Mouse (Mus musculus): ENCODE measurements around the gene Rtraf. TPM values are rescaled to one million over a fixed set of nuclear protein-coding genes. Genes with fewer than 3 reads are reported as not detected.

Rtraf gene
- polyA plus RNA-seq, 1 experiment from 2014 or later = 58.5 TPM

DNA sequence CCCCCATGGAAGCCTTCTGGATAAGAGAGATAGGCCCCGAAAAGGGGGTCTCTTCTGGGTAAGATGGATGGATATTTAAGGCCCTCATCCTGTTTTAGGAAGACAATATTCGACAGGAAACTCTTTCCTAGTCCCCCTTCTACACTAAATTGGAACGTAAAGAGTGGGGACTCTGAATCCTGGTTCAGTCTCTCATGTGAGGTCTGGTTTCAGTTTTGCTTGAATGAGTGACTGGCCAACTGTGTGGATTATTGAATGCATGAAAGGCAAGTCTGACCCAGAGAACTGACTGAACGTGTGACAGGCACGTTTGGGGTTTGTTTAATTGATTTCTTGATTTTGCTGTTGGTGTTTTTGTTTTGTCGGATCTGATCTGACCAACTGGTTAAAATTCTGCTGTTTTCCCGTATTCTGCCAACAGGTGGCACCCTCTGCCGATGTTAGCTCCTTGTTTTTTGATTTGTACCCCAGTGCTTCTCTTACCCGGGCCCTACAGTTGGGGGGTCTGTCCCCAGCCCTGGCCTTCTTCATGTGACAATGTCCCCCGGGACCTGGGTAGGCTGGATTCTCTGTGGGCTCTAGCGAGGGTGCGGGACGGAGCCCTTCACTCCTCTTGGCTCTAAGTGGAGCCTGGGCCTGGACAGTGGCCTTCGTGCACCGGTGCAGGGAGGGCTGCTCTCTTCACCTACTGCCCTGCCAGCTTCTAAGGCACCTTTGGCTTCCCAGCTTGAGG, 16.1 kb upstream of the Rtraf start:
- WGBS (ENCODE audit: insufficient replicate concordance) = 26% methylated on average over 15 of the region's 15 CpGs
- no peak for ATAC-seq (ENCODE audit: low read depth)
- H3K4me2 ChIP-seq (ENCODE audit: low read depth, low read length) = peak overlapping the region; percentile 46
- H3K9ac ChIP-seq (ENCODE audit: low read depth, low read length) = peak overlapping the region; percentile 44; the same call in 1 of the 2 replicates
- H3K4me3 ChIP-seq (ENCODE audit: low read depth, low read length) = peak overlapping the region; percentile 44
- no peak overlapping the region for H3K27ac ChIP-seq (ENCODE audit: low read length)
- no peaks in the 10 kb centered on the region; the same call in 1 of the 2 replicates for H3K4me1 ChIP-seq (ENCODE audit: control insufficient read depth, low read depth, low read length)
- no peaks in the 10 kb centered on the region for H3K36me3 ChIP-seq (ENCODE audit: control insufficient read depth, insufficient read depth)
- no peaks in the 10 kb centered on the region for H3K27me3 ChIP-seq (ENCODE audit: control insufficient read depth, insufficient read depth, low read depth, low read length)
- no peaks in the 10 kb centered on the region for H3K9me3 ChIP-seq (replicated peaks; ENCODE audit: control insufficient read depth, low read length)

DNA sequence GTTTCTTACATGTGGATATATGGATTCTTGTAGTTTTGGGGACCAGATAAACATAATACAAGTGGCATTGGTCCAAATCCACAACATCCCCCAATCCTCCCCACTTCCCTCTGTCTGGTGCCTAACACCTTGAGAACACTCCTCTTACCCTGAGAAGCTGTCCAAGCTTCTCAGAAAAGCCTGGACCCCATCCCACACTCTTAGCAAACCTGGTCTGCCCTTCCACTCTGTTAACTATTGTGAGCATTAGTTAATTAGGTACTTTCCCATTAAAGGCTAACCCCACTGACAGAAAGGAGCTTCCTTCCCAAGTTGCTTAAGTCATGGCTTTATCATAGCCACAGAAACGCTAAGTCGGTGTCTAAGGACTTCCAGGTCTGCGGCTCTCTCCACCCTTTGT, 12.7 kb upstream of the Rtraf start:
- no peak for ATAC-seq (ENCODE audit: low read depth)
- WGBS (ENCODE audit: insufficient replicate concordance) = 67% methylated on average over 3 of the region's 3 CpGs

DNA sequence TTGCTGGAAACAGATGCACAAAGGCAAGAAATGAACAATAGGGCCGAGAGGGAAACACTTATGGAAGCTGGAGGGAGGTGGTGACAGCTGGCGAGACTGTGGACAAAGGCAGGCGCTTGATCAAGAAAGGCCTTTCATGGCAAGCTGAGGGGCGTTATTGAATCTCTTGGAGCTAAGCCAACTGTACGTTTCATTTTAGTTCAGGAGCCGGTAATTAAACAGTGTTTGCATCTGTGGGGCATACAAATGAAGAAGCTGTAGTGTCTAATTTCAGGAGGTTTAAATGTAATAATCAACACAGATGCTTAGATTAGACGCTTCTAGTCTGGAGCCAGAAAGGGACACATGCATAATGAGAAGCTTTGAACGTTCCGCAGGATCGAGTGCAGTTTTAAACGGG, 1.9 kb upstream of the Rtraf start:
- H3K9ac ChIP-seq (ENCODE audit: low read depth, low read length) = no peak overlapping the region
- peaks cover 4% of the 10 kb centered on the region for H3K4me1 ChIP-seq (ENCODE audit: control insufficient read depth, low read depth, low read length)
- 73% methylated on average over 11 of the region's 11 CpGs for WGBS (ENCODE audit: insufficient replicate concordance)
- peaks cover 9% of the 10 kb centered on the region for H3K36me3 ChIP-seq (ENCODE audit: control insufficient read depth, insufficient read depth)
- no peak for ATAC-seq (ENCODE audit: low read depth)
- H3K27ac ChIP-seq (ENCODE audit: low read length) = no peak overlapping the region
- no peak overlapping the region for H3K4me3 ChIP-seq (ENCODE audit: low read depth, low read length)
- no peaks in the 10 kb centered on the region for H3K27me3 ChIP-seq (ENCODE audit: control insufficient read depth, insufficient read depth, low read depth, low read length)
- H3K9me3 ChIP-seq (replicated peaks; ENCODE audit: control insufficient read depth, low read length) = no peaks in the 10 kb centered on the region
- H3K4me2 ChIP-seq (ENCODE audit: low read depth, low read length) = no peak overlapping the region

More for the DNA sequence above, 12.7 kb upstream of the Rtraf start:
- Histone ChIP-seq H3K4me1 (ENCODE audit: control insufficient read depth, low read depth, low read length) (no peaks in the 10 kb centered on the region; the same call in 1 of the 2 replicates), H3K9me3 (replicated peaks; ENCODE audit: control insufficient read depth, low read length) (no peaks in the 10 kb centered on the region), H3K27ac (ENCODE audit: low read length) (no peak overlapping the region), H3K27me3 (ENCODE audit: control insufficient read depth, insufficient read depth, low read depth, low read length) (no peaks in the 10 kb centered on the region), H3K4me3 (ENCODE audit: low read depth, low read length) (no peak overlapping the region), H3K4me2 (ENCODE audit: low read depth, low read length) (no peak overlapping the region), H3K36me3 (ENCODE audit: control insufficient read depth, insufficient read depth) (no peaks in the 10 kb centered on the region), H3K9ac (ENCODE audit: low read depth, low read length) (no peak overlapping the region)

GRCm38 (mm10) chr14:19821686-19822085, 1.9 kb downstream of the Rtraf start:
- no peak for ATAC-seq (ENCODE audit: low read depth)
- no peaks in the 10 kb centered on the region for H3K27me3 ChIP-seq (ENCODE audit: control insufficient read depth, insufficient read depth, low read depth, low read length)
- H3K36me3 ChIP-seq (ENCODE audit: control insufficient read depth, insufficient read depth) = peaks cover 11% of the 10 kb centered on the region
- H3K9ac ChIP-seq (ENCODE audit: low read depth, low read length) = no peak overlapping the region
- 87% methylated on average over 5 of the region's 5 CpGs for WGBS (ENCODE audit: insufficient replicate concordance)
- no peak overlapping the region for H3K4me3 ChIP-seq (ENCODE audit: low read depth, low read length)
- H3K4me2 ChIP-seq (ENCODE audit: low read depth, low read length) = no peak overlapping the region
- H3K27ac ChIP-seq (ENCODE audit: low read length) = no peak overlapping the region
- H3K9me3 ChIP-seq (replicated peaks; ENCODE audit: control insufficient read depth, low read length) = no peaks in the 10 kb centered on the region
- H3K4me1 ChIP-seq (ENCODE audit: control insufficient read depth, low read depth, low read length) = peaks cover 4% of the 10 kb centered on the region

- H3K9ac ChIP-seq (ENCODE audit: low read depth, low read length) = no peak overlapping the region
- no peaks in the 10 kb centered on the region for H3K9me3 ChIP-seq (replicated peaks; ENCODE audit: control insufficient read depth, low read length)
- H3K4me3 ChIP-seq (ENCODE audit: low read depth, low read length) = no peak overlapping the region
- H3K4me2 ChIP-seq (ENCODE audit: low read depth, low read length) = no peak overlapping the region
- H3K27me3 ChIP-seq (ENCODE audit: control insufficient read depth, insufficient read depth, low read depth, low read length) = no peaks in the 10 kb centered on the region
- peaks cover 24% of the 10 kb centered on the region for H3K36me3 ChIP-seq (ENCODE audit: control insufficient read depth, insufficient read depth)
- ATAC-seq (ENCODE audit: low read depth) = no peak
- peaks cover 4% of the 10 kb centered on the region for H3K4me1 ChIP-seq (ENCODE audit: control insufficient read depth, low read depth, low read length)
- H3K27ac ChIP-seq (ENCODE audit: low read length) = no peak overlapping the region
- WGBS (ENCODE audit: insufficient replicate concordance) = 6% methylated on average over 1 of the region's 1 CpGs
Measured at GRCm38 (mm10) chr14:19817949-19818348, 5.7 kb downstream of the Rtraf start.

GRCm38 (mm10) chr14:19813061-19813460, 10.6 kb downstream of the Rtraf start:
- H3K4me3 ChIP-seq (ENCODE audit: low read depth, low read length) = no peak overlapping the region
- H3K9me3 ChIP-seq (replicated peaks; ENCODE audit: control insufficient read depth, low read length) = no peaks in the 10 kb centered on the region
- no peaks in the 10 kb centered on the region for H3K4me1 ChIP-seq (ENCODE audit: control insufficient read depth, low read depth, low read length)
- no peak overlapping the region for H3K9ac ChIP-seq (ENCODE audit: low read depth, low read length)
- ATAC-seq (ENCODE audit: low read depth) = no peak
- H3K27ac ChIP-seq (ENCODE audit: low read length) = no peak overlapping the region
- H3K27me3 ChIP-seq (ENCODE audit: control insufficient read depth, insufficient read depth, low read depth, low read length) = no peaks in the 10 kb centered on the region
- no peak overlapping the region for H3K4me2 ChIP-seq (ENCODE audit: low read depth, low read length)
- H3K36me3 ChIP-seq (ENCODE audit: control insufficient read depth, insufficient read depth) = peaks cover 16% of the 10 kb centered on the region
- 86% methylated on average over 2 of the region's 2 CpGs for WGBS (ENCODE audit: insufficient replicate concordance)

DNA sequence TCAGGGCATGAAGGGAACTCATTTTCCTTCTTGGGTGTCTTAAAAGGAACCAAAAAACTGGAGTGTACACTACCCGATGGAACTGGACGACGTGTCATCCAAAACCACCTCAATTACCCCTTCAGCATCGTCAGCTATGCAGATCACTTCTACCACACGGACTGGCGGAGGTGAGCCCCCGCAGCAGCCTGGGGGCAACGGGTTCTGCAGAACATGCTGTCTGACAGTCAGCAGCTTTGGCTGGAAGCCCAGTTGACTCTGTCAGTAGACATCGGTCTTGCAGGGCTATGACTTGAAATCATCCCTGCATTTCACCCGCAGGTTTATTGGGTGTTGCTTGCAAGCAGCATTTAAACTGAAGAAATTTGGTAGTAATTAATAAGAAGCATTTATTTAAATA, 13.7 kb downstream of the Rtraf start:
- H3K36me3 ChIP-seq (ENCODE audit: control insufficient read depth, insufficient read depth) = no peaks in the 10 kb centered on the region; the same call in 1 of the 2 replicates
- no peak overlapping the region for H3K9ac ChIP-seq (ENCODE audit: low read depth, low read length)
- no peaks in the 10 kb centered on the region for H3K4me1 ChIP-seq (ENCODE audit: control insufficient read depth, low read depth, low read length)
- ATAC-seq (ENCODE audit: low read depth) = no peak
- H3K4me2 ChIP-seq (ENCODE audit: low read depth, low read length) = no peak overlapping the region
- WGBS (ENCODE audit: insufficient replicate concordance) = 71% methylated on average over 10 of the region's 10 CpGs
- H3K4me3 ChIP-seq (ENCODE audit: low read depth, low read length) = no peak overlapping the region
- no peaks in the 10 kb centered on the region for H3K27me3 ChIP-seq (ENCODE audit: control insufficient read depth, insufficient read depth, low read depth, low read length)
- no peaks in the 10 kb centered on the region for H3K9me3 ChIP-seq (replicated peaks; ENCODE audit: control insufficient read depth, low read length)
- no peak overlapping the region for H3K27ac ChIP-seq (ENCODE audit: low read length)

- Histone ChIP-seq H3K27me3 (ENCODE audit: control insufficient read depth, insufficient read depth, low read depth, low read length) (no peaks in the 10 kb centered on the region), H3K4me3 (ENCODE audit: low read depth, low read length) (no peak overlapping the region), H3K36me3 (ENCODE audit: control insufficient read depth, insufficient read depth) (no peaks in the 10 kb centered on the region; the same call in 1 of the 2 replicates), H3K9ac (ENCODE audit: low read depth, low read length) (no peak overlapping the region), H3K27ac (ENCODE audit: low read length) (no peak overlapping the region), H3K4me2 (ENCODE audit: low read depth, low read length) (no peak overlapping the region), H3K4me1 (ENCODE audit: control insufficient read depth, low read depth, low read length) (peaks cover 6% of the 10 kb centered on the region), H3K9me3 (replicated peaks; ENCODE audit: control insufficient read depth, low read length) (no peaks in the 10 kb centered on the region)
- WGBS (ENCODE audit: insufficient replicate concordance) = 68% methylated on average over 2 of the region's 2 CpGs
- ATAC-seq (ENCODE audit: low read depth) = no peak; the same call in 1 of the 2 replicates
Measured at GRCm38 (mm10) chr14:19807858-19808257, 15.8 kb downstream of the Rtraf start.

GRCm38 (mm10) chr14:19807339-19807738, 16.3 kb downstream of the Rtraf start:
- H3K27me3 ChIP-seq (ENCODE audit: control insufficient read depth, insufficient read depth, low read depth, low read length) = no peaks in the 10 kb centered on the region
- no peak for ATAC-seq (ENCODE audit: low read depth)
- WGBS (ENCODE audit: insufficient replicate concordance) = 59% methylated on average over 3 of the region's 3 CpGs
- no peak overlapping the region for H3K4me2 ChIP-seq (ENCODE audit: low read depth, low read length)
- peaks cover 6% of the 10 kb centered on the region for H3K4me1 ChIP-seq (ENCODE audit: control insufficient read depth, low read depth, low read length)
- H3K9me3 ChIP-seq (replicated peaks; ENCODE audit: control insufficient read depth, low read length) = no peaks in the 10 kb centered on the region
- no peaks in the 10 kb centered on the region; the same call in 1 of the 2 replicates for H3K36me3 ChIP-seq (ENCODE audit: control insufficient read depth, insufficient read depth)
- no peak overlapping the region for H3K27ac ChIP-seq (ENCODE audit: low read length)
- H3K9ac ChIP-seq (ENCODE audit: low read depth, low read length) = no peak overlapping the region
- no peak overlapping the region for H3K4me3 ChIP-seq (ENCODE audit: low read depth, low read length)

Measured in liver, embryonic 16.5 days (tissue).